Mouse (Mus musculus) neutrophil, adult 5-6 weeks (primary cell): ENCODE data around the gene Ctdspl2. TPM values are rescaled to one million over a fixed set of nuclear protein-coding genes. Genes with fewer than 3 reads are reported as not detected.

Experiments used
- ATAC-seq: fragments of 151-379, 151-347 bp; 2 replicates; pipeline ENCODE4 v1.8.0; 2017; ENCODE audit warnings: mild to moderate bottlenecking, moderate TSS enrichment; ENCODE audit not compliant: insufficient number of reproducible peaks, poor library complexity, low FRiP score, severe bottlenecking; ENCODE audit errors: extremely low read depth
- total RNA-seq: library from RNA; stranded (forward); fragments of 200-1000 nt; gene quantifications from 2 replicates; pipeline ENCODE4 v1.2.3, GENCODE M21; 2017

The Ctdspl2 gene
- total RNA-seq, 1 experiment from 2014 or later, result 69.8 TPM

DNA sequence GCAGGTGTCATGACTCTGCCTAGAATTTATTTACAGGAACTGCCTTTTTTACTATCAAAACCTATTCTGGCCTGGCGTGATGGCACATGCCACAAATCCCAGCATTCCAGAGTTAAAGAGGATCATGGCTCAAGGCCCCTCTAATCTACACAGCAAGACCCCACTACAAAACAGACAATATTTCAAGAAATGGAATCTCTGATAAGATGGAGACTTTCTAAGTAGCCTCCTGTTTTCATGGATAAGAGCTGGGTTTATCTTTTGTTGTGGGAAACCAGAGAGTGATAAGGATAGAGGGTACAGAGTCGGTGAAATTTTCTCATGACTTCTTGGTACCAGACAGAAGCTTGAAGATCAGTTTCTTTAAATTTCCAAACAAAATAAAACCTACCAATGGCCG is 80.3 kb downstream of the Ctdspl2 start:
- no peak for ATAC-seq

DNA sequence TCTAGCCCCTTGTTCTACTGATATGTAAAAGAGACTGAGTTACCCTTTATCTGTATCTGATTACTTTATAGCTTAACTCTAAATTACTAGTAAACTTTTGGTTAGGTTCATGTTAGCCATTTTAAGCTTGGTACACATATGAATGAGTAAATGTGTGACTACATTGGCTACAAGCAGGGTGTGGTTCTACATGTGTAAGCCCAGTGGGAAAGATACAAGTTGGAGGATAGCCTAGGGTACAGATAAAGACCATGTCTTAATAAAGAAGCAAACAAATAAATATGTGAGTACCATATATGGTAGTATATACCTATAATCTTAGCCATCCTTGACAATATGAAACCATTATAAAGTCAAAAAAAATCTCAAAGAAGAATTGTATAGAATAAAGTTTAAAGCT is 88.1 kb downstream of the Ctdspl2 start:
- no peak for ATAC-seq

DNA sequence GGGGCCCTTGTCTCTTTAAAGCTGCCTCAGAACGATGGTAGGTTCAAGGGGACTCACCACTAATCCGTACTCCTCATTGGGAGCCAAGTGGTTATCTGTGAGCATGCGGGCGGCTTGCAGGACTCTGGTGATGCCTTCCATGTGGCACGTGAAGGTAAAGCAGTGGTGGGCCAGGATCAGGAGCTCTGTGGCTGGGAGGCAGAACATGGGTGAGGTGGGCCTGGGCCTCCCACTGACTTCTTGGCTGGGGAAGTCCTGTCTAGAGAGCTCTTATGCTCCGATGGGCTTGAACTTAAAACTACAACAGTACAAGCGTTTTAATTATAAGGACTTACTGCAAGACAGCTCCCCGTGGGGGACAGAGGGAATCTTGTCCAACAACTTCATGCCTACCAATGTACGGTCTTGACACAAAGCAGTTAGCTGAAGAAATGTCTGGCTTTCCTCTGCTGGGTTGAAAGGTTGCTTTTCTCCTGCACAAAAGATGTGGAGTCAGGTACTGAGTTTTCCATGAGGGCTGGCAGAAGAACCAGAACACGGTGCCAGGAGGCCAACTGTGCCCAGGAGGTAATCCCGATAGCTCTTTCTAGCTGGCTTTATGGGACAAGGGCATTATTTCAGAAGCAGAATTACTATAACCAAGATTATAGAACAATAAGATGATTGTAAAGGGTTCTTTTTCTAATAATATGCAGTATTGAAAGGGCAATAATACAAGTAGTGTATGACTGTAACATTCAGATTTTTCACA is 103.7 kb downstream of the Ctdspl2 start:
- ATAC-seq, result no peak

Other genes with a start within 250 kb of the Ctdspl2 start
- gene Frmd5, start 148.9 kb upstream of the Ctdspl2 start, total RNA-seq, result not detected in 2 replicates
- gene Casc4, start 89.0 kb upstream of the Ctdspl2 start, total RNA-seq, result 8.8 and 22.0 TPM in 2 replicates
- gene Mageb3, start 91 bp downstream of the Ctdspl2 start, total RNA-seq, result 0.25 TPM in 1 of 2 replicates, not detected in the other
- 22.3 and 23.2 TPM in 2 replicates for gene Eif3j1, start 72.5 kb downstream of the Ctdspl2 start, total RNA-seq
- 26.4 and 30.3 TPM in 2 replicates for gene Spg11, start 162.4 kb downstream of the Ctdspl2 start, total RNA-seq
- gene B2m, start 191.7 kb downstream of the Ctdspl2 start, total RNA-seq, result 2,529 and 2,921 TPM in 2 replicates
- not detected in 2 replicates for gene Trim69, start 204.7 kb downstream of the Ctdspl2 start, total RNA-seq
- not detected in 2 replicates for gene Patl2, start 230.2 kb downstream of the Ctdspl2 start, total RNA-seq
- gene Terb2, start 230.3 kb downstream of the Ctdspl2 start, total RNA-seq, result not detected in 2 replicates